Mouse (Mus musculus) embryonic facial prominence, embryonic 14.5 days (tissue): ENCODE data around the gene Mvb12a. TPM values are rescaled to one million over a fixed set of nuclear protein-coding genes. Genes with fewer than 3 reads are reported as not detected.
"Not testable (repeated sequence)": the region's sequence is repeated elsewhere in the genome, so short reads cannot be mapped to it uniquely, and the experiment has no call there.

Source experiments
- ATAC-seq: fragments of 200-750 bp; cut with Nextera tagmentation; 2 replicates; pipeline ENCODE4 v1.8.0; 2017; ENCODE audit warnings: low read depth, moderate number of reproducible peaks, moderate TSS enrichment
- DNase-seq: peaks from one replicate; pipeline ENCODE4 v3.0.0-alpha.2; 2015; ENCODE audit warnings: low spot score
- H3K27ac ChIP-seq: fragments of 300-500 bp; sonication (generic); replicated peaks from 2 replicates; pipeline ENCODE4 v1.5.1; 2014; ENCODE audit warnings: low read depth, mild to moderate bottlenecking, low read length, moderate library complexity
- H3K27me3 ChIP-seq: fragments of 300-500 bp; sonication (generic); replicated peaks from 2 replicates; pipeline ENCODE4 v1.6.1; 2014; ENCODE audit warnings: low read length; ENCODE audit not compliant: control insufficient read depth, insufficient read depth
- H3K36me3 ChIP-seq: fragments of 300-500 bp; sonication (generic); 2 replicates; pipeline ENCODE4 v1.6.1; 2014; ENCODE audit warnings: low read length, mixed read lengths; ENCODE audit not compliant: control insufficient read depth, insufficient read depth
- H3K4me1 ChIP-seq: fragments of 300-500 bp; sonication (generic); 2 replicates; pipeline ENCODE4 v1.6.1; 2014; ENCODE audit warnings: antibody characterized with exemption, low read length; ENCODE audit not compliant: control insufficient read depth, insufficient read depth
- H3K4me2 ChIP-seq: fragments of 300-500 bp; sonication (generic); 2 replicates; pipeline ENCODE4 v1.6.1; 2014; ENCODE audit warnings: low read depth, mild to moderate bottlenecking, low read length, moderate library complexity, mixed read lengths
- H3K4me3 ChIP-seq: fragments of 300-500 bp; sonication (generic); 2 replicates; pipeline ENCODE4 v1.5.1; 2014; ENCODE audit warnings: low read depth, mild to moderate bottlenecking, low read length
- H3K9ac ChIP-seq: fragments of 300-500 bp; sonication (generic); 2 replicates; pipeline ENCODE4 v1.6.1; 2014; ENCODE audit warnings: low read depth, mild to moderate bottlenecking, low read length, moderate library complexity, mixed read lengths
- H3K9me3 ChIP-seq: fragments of 300-500 bp; sonication (generic); 2 replicates; pipeline ENCODE4 v1.6.1; 2016; ENCODE audit warnings: low read length; ENCODE audit not compliant: control insufficient read depth
- WGBS: fragments of 180-500 bp; shearing (Covaris S2); extraction: QIAGEN DNeasy Blood & Tissue Kit; methylation state at CpG from one replicate; pipeline ENCODE4 v1.1.7; 2014; 5-methylcytosine and 5-hydroxymethylcytosine counted together
- polyA plus RNA-seq: library from polyadenylated mRNA; unstranded; fragments of >200 nt; fragmentation: Nextera tagmentation; extraction: Ambion mirVana; gene quantifications from 2 replicates; pipeline ENCODE4 v1.2.1, GENCODE M21; 2014

Mvb12a gene
- polyA plus RNA-seq, 1 experiment from 2014 or later, result 85.4 TPM

GRCm38 (mm10) chr8:71519037-71519825, 23.5 kb upstream of the Mvb12a start:
- DNase-seq, result peak; percentile 73
- not testable (repeated sequence) for H3K36me3 ChIP-seq, H3K4me1 ChIP-seq, H3K27ac ChIP-seq, H3K4me2 ChIP-seq, H3K4me3 ChIP-seq, H3K9ac ChIP-seq, ATAC-seq, H3K27me3 ChIP-seq, H3K9me3 ChIP-seq
- 40% methylated on average over 9 of the region's 10 CpGs for WGBS

GRCm38 (mm10) chr8:71521634-71522033, 21.1 kb upstream of the Mvb12a start:
- Histone ChIP-seq H3K4me2 (peak overlapping the region; percentile 32), H3K4me1 (no peaks in the 10 kb centered on the region), H3K36me3 (no peaks in the 10 kb centered on the region), H3K27me3 (peaks cover 22% of the 10 kb centered on the region), H3K27ac (no peak overlapping the region), H3K9ac (no peak overlapping the region), H3K9me3 (no peaks in the 10 kb centered on the region), H3K4me3 (no peak overlapping the region)
- DNase-seq, result peak; percentile 95
- peak; percentile 92 for ATAC-seq
- 7% methylated on average over 16 of the region's 17 CpGs for WGBS

GRCm38 (mm10) chr8:71525226-71526050, 17.3 kb upstream of the Mvb12a start, which contains the start of gene Ccdc194:
Gene Ccdc194, minus strand, starts transcription at chr8:71525711.
- Histone ChIP-seq H3K27ac (peak within 1 kb of the TSS; percentile 52; the same call in 1 of the 2 replicates), H3K4me2 (peak within 1 kb of the TSS; percentile 24; the same call in 1 of the 2 replicates), H3K27me3 (peaks cover 27% of the 10 kb centered on the region), H3K4me3 (peak within 1 kb of the TSS; percentile 8; the same call in 1 of the 2 replicates), H3K4me1 (peaks cover 3% of the 10 kb centered on the region; the same call in 1 of the 2 replicates), H3K9ac (peak within 1 kb of the TSS; percentile 38; the same call in 1 of the 2 replicates), H3K9me3 (no peaks in the 10 kb centered on the region), H3K36me3 (no peaks in the 10 kb centered on the region)
- DNase-seq (no peak), ATAC-seq (no peak)
- 9% methylated on average over 33 of the region's 46 CpGs for WGBS

GRCm38 (mm10) chr8:71526272-71526671, 16.4 kb upstream of the Mvb12a start:
- no peak overlapping the region for H3K4me3 ChIP-seq
- peaks cover 27% of the 10 kb centered on the region for H3K27me3 ChIP-seq
- H3K4me1 ChIP-seq, result peaks cover 7% of the 10 kb centered on the region
- WGBS, result 20% methylated on average over 6 of the region's 6 CpGs
- ATAC-seq (0 out of 2 replicates have a peak, but pooled peaks have one; percentile 20), DNase-seq (peak; percentile 54)
- H3K4me2 ChIP-seq, result no peak overlapping the region
- no peak overlapping the region for H3K9ac ChIP-seq
- H3K36me3 ChIP-seq, result no peaks in the 10 kb centered on the region
- H3K9me3 ChIP-seq, result no peaks in the 10 kb centered on the region
- H3K27ac ChIP-seq, result peak overlapping the region; percentile 52; the same call in 1 of the 2 replicates

GRCm38 (mm10) chr8:71527162-71527870, 15.4 kb upstream of the Mvb12a start:
- no peak overlapping the region for H3K4me3 ChIP-seq
- no peaks in the 10 kb centered on the region for H3K9me3 ChIP-seq
- peaks cover 27% of the 10 kb centered on the region for H3K27me3 ChIP-seq
- no peaks in the 10 kb centered on the region for H3K36me3 ChIP-seq
- WGBS, result 54% methylated on average over 3 of the region's 3 CpGs
- peak overlapping the region; percentile 52 for H3K27ac ChIP-seq
- H3K4me1 ChIP-seq, result peaks cover 7% of the 10 kb centered on the region
- peak; percentile 41 for DNase-seq
- H3K9ac ChIP-seq, result no peak overlapping the region
- ATAC-seq, result no peak
- no peak overlapping the region for H3K4me2 ChIP-seq

- Histone ChIP-seq H3K4me3 (no peak overlapping the region), H3K27ac (peak overlapping the region; percentile 52), H3K9me3 (no peaks in the 10 kb centered on the region), H3K36me3 (no peaks in the 10 kb centered on the region), H3K4me2 (no peak overlapping the region), H3K27me3 (peaks cover 27% of the 10 kb centered on the region), H3K9ac (no peak overlapping the region), H3K4me1 (peaks cover 7% of the 10 kb centered on the region)
- ATAC-seq (no peak), DNase-seq (no peak)
- 75% methylated on average over 11 of the region's 11 CpGs for WGBS
Measured at GRCm38 (mm10) chr8:71528362-71529073, 14.2 kb upstream of the Mvb12a start.

GRCm38 (mm10) chr8:71530735-71531467, 11.8 kb upstream of the Mvb12a start:
- WGBS, result 52% methylated on average over 4 of the region's 12 CpGs
- H3K36me3 ChIP-seq, H3K4me3 ChIP-seq, H3K4me1 ChIP-seq, H3K4me2 ChIP-seq, ATAC-seq, H3K9me3 ChIP-seq, H3K27ac ChIP-seq: not testable (repeated sequence)
- DNase-seq, result peak; percentile 44
- peaks cover 12% of the 10 kb centered on the region for H3K27me3 ChIP-seq
- H3K9ac ChIP-seq, result 0 out of 2 replicates have a peak overlapping the region, but pooled peaks have one; percentile 8
